Mouse (Mus musculus) heart, adult 2 months (tissue): ENCODE results near the gene Birc6. TPM values are rescaled to one million over a fixed set of nuclear protein-coding genes. Genes with fewer than 3 reads are reported as not detected.

Source experiments
- DNase-seq, 2 experiments: peaks; one replicate each; pipeline ENCODE4 v3.0.0; 2021
- H3K27ac ChIP-seq: fragments of 200-600 bp; 2 replicates; pipeline ENCODE4 v1.8.1; 2022
- H3K27me3 ChIP-seq: fragments of 200-500 bp; 2 replicates; pipeline ENCODE4 v1.6.1; 2012; ENCODE audit warnings: mild to moderate bottlenecking, low read length, inconsistent platforms, mixed read lengths; ENCODE audit not compliant: control insufficient read depth, insufficient read depth
- H3K36me3 ChIP-seq: fragments of 200-500 bp; 2 replicates; pipeline ENCODE4 v1.6.1; 2012; ENCODE audit warnings: low read length, inconsistent platforms; ENCODE audit not compliant: control insufficient read depth, insufficient read depth
- H3K4me1 ChIP-seq: fragments of 200-500 bp; 2 replicates; pipeline ENCODE4 v1.6.1; 2011; ENCODE audit warnings: low read length; ENCODE audit not compliant: control insufficient read depth, insufficient read depth
- H3K4me3 ChIP-seq: fragments of 200-600 bp; 2 replicates; pipeline ENCODE4 v1.8.1; 2022
- H3K79me2 ChIP-seq: fragments of 200-500 bp; replicated peaks from 2 replicates; pipeline ENCODE4 v1.6.1; 2012; ENCODE audit warnings: mild to moderate bottlenecking, inconsistent platforms, low read length, moderate library complexity, mixed read lengths; ENCODE audit not compliant: control insufficient read depth, insufficient read depth
- H3K9ac ChIP-seq: fragments of 200-500 bp; 2 replicates; pipeline ENCODE4 v1.6.1; 2012; ENCODE audit warnings: low read depth, mild to moderate bottlenecking, control low read depth, inconsistent platforms, low read length, mixed read lengths
- CTCF ChIP-seq: fragments of 200-600 bp; IDR thresholded peaks from 2 replicates; pipeline ENCODE4 v1.8.1; 2022; ENCODE audit warnings: antibody characterized with exemption, mild to moderate bottlenecking, moderate library complexity
- EP300 ChIP-seq: fragments of 200-500 bp; IDR thresholded peaks from 2 replicates; pipeline ENCODE4 v1.6.1; 2011; ENCODE audit warnings: low read depth, low read length, control low read depth; ENCODE audit not compliant: insufficient read depth
- POLR2A ChIP-seq: fragments of 200-500 bp; IDR thresholded peaks from 2 replicates; pipeline ENCODE4 v1.6.1; 2011; ENCODE audit warnings: mild to moderate bottlenecking, low read depth, low read length, control low read depth; ENCODE audit not compliant: insufficient read depth
- WGBS: fragments of 180-500 bp; shearing (Covaris S2); methylation state at CpG from one replicate; pipeline ENCODE4 v1.1.7; 2018; 5-methylcytosine and 5-hydroxymethylcytosine counted together
- intact Hi-C: fragments of 180-260 bp; cut with DNase I; formaldehyde crosslinking; loops from one replicate; pipeline ENCODE4 v1.15.1; 2025
- polyA plus RNA-seq: library from polyadenylated mRNA; depleted of rRNA; stranded (reverse); fragments of >200 nt; gene quantifications from 2 replicates; pipeline ENCODE4 v1.2.3, GENCODE M21; 2012
- total RNA-seq, 2 experiments: library from RNA; stranded (reverse); gene quantifications; 2 replicates each; pipeline ENCODE4 v1.2.3; 2021

Gene Birc6
- total and polyA plus RNA-seq, 3 experiments, result 42.7 to 65.9 (median 60.5) TPM

- no peak overlapping the region; the same call in 1 of the 2 replicates for H3K9ac ChIP-seq
- no peak for DNase-seq
- no peak overlapping the region for H3K4me3 ChIP-seq
- H3K36me3 ChIP-seq, result peaks cover 15% of the 10 kb centered on the region
- H3K27ac ChIP-seq, result peak overlapping the region; percentile 47
- no peaks in the 10 kb centered on the region for H3K27me3 ChIP-seq
- peaks cover 6% of the 10 kb centered on the region for H3K4me1 ChIP-seq
- peaks cover 8% of the 10 kb centered on the region for H3K79me2 ChIP-seq
- no peak for TF ChIP-seq POLR2A
- no peak for TF ChIP-seq EP300
- TF ChIP-seq CTCF, result no peak
- intact Hi-C loops, result no loop called here
- 67% methylated on average over 2 of the region's 2 CpGs for WGBS
These were observed 15.5 kb downstream of the Birc6 start for GRCm38 (mm10) chr17:74543615-74544014.

DNA sequence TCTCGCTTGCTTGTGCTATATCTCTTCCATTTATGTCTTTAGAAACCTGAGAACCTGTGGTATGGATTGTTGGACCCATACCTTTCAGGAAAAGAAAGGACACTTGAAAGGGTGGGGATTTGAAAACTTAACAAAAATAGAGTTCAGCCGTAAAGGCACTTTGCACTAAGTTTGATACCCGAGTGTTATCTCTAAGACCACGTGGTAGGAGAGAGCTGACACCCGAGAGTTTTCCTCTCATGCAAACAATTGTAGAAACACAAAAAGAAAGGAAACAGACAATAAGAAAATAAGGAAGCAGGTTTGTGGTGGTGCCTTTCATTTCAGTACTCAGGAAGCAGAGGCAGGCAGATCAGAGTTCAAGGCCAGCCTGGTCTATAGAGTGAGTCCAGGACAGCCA lies 26.0 kb downstream of the Birc6 start:
- TF ChIP-seq CTCF, result no peak
- TF ChIP-seq EP300, result no peak
- TF ChIP-seq POLR2A, result no peak
- H3K36me3 ChIP-seq, result peaks cover 3% of the 10 kb centered on the region
- intact Hi-C loops, result no loop called here
- H3K9ac ChIP-seq, result no peak overlapping the region
- WGBS, result 50% methylated on average over 5 of the region's 5 CpGs
- no peak overlapping the region for H3K4me3 ChIP-seq
- 0 out of 2 replicates have a peak, but pooled peaks cover 2% of the 10 kb centered on the region for H3K79me2 ChIP-seq
- no peak for DNase-seq
- no peaks in the 10 kb centered on the region for H3K27me3 ChIP-seq
- H3K27ac ChIP-seq, result no peak overlapping the region
- H3K4me1 ChIP-seq, result no peaks in the 10 kb centered on the region; the same call in 1 of the 2 replicates

DNA sequence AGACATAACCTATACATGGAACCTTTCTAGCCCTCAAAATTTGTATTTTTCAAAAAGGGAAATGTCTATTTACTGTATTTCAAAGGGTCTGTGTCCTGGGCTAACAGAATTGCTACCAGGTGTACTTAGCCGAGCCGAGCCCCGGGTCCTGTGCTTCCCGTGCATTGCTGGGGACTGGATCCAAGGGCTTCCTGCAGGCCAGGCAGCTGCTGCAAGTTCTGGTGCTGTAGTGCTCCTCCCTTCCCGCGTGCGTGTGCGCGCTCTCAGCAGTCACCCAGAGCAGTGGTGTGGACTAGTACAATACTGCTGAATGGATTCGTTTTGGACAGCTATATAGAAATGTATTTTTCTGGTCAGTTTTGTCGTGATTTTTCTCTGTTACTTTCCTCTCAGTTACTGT lies 31.8 kb downstream of the Birc6 start:
- intact Hi-C loops, result no loop called here
- H3K4me1 ChIP-seq, result no peaks in the 10 kb centered on the region
- no peak overlapping the region for H3K9ac ChIP-seq
- H3K4me3 ChIP-seq, result no peak overlapping the region
- H3K27ac ChIP-seq, result no peak overlapping the region
- TF ChIP-seq EP300, result no peak
- TF ChIP-seq CTCF, result no peak
- 86% methylated on average over 11 of the region's 11 CpGs for WGBS
- DNase-seq, result no peak
- peaks cover 3% of the 10 kb centered on the region; the same call in 1 of the 2 replicates for H3K36me3 ChIP-seq
- H3K27me3 ChIP-seq, result no peaks in the 10 kb centered on the region
- H3K79me2 ChIP-seq, result 0 out of 2 replicates have a peak, but pooled peaks cover 1% of the 10 kb centered on the region

DNA sequence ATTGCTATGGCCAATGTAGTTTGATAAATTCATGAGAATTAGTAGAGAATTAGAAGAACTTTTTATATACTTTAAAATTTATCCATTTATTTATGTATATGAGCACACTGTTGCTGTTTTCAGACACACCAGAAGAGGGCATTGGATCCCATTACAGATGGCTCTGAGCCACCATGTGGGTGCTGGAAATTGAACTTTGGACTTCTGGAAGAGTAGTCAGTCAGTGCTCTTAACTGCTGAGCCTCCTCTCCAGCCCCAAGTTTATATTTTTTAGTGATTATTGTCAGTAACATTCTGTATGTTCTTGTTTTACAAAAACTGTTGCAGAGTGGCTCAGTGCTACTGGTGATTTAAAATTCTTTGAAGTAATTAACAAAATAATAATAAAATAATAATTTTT lies 36.1 kb downstream of the Birc6 start:
- H3K79me2 ChIP-seq, result 0 out of 2 replicates have a peak, but pooled peaks cover 3% of the 10 kb centered on the region
- H3K9ac ChIP-seq, result no peak overlapping the region
- no peaks in the 10 kb centered on the region for H3K27me3 ChIP-seq
- no peaks in the 10 kb centered on the region for H3K4me1 ChIP-seq
- H3K27ac ChIP-seq, result no peak overlapping the region
- intact Hi-C loops, result no loop called here
- H3K4me3 ChIP-seq, result no peak overlapping the region
- H3K36me3 ChIP-seq, result peaks cover 2% of the 10 kb centered on the region
- DNase-seq, result no peak
- TF ChIP-seq EP300, result no peak

DNA sequence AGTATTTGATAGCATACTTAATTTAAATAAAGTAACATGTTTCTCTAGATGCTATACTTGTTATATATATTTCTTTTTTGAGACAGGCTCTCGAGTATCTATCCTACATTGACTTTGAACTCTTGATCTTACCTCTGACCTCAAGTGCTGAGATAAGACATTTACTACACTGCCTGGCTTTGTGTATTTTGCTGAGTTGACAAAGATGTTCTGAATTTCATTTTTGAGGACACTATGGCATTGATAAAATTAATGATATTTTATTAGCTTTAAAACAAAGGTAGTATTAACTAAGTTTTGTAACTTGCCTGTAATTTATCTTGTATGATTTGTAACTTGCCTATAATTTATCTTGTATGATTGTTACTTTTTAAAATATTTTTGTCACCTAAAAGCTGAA lies 41.1 kb downstream of the Birc6 start:
- intact Hi-C loops, result no loop called here
- TF ChIP-seq POLR2A, result no peak
- no peak for TF ChIP-seq EP300
- TF ChIP-seq CTCF, result no peak
- H3K27me3 ChIP-seq, result no peaks in the 10 kb centered on the region

DNA sequence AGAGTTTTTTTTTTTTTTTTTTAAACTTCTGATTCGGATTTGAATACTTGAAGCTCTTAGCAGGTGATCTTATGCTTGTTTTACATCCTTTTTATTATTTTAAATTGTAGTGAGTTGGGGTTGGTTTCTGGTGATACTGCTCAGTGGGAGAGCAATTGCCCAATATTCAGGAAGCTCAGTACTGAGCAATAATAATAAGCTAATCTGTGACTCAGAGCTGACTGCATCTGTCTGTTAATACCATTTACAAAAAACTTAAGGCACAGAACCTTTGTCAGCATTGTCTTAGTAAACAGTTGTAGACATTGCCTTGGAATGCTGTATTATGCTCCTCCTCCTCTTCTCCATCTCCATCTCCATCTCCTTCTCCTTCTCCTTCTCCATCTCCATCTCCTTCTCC lies 42.5 kb downstream of the Birc6 start:
- Histone ChIP-seq H3K27ac (no peak overlapping the region), H3K4me1 (no peaks in the 10 kb centered on the region), H3K27me3 (no peaks in the 10 kb centered on the region), H3K79me2 (0 out of 2 replicates have a peak, but pooled peaks cover 1% of the 10 kb centered on the region), H3K9ac (no peak overlapping the region), H3K36me3 (peaks cover 1% of the 10 kb centered on the region; the same call in 1 of the 2 replicates), H3K4me3 (no peak overlapping the region)
- 55% methylated on average over 1 of the region's 1 CpGs for WGBS
- TF ChIP-seq POLR2A, result no peak
- TF ChIP-seq EP300, result no peak
- no peak for TF ChIP-seq CTCF
- intact Hi-C loops, result no loop called here
- no peak for DNase-seq

More for the DNA sequence above, 41.1 kb downstream of the Birc6 start:
- WGBS, result 56% methylated on average over 1 of the region's 1 CpGs
- DNase-seq, result no peak
- Histone ChIP-seq H3K27ac (no peak overlapping the region), H3K9ac (no peak overlapping the region), H3K36me3 (peaks cover 1% of the 10 kb centered on the region; the same call in 1 of the 2 replicates), H3K4me1 (no peaks in the 10 kb centered on the region), H3K4me3 (no peak overlapping the region), H3K79me2 (0 out of 2 replicates have a peak, but pooled peaks cover 1% of the 10 kb centered on the region)
